Mouse (Mus musculus) CH12.LX (cell line): ENCODE measurements at regions not wholly inside any gene's neighbourhood (a gene's known extent, or its start where the extent isn't known, plus 50 kb on each side); places are given as distances from the start of the nearest gene placed in this dataset.

Experiments
- DNase-seq: peaks from one replicate; pipeline ENCODE4 v3.0.0-alpha.2; 2013; ENCODE audit errors: extremely low read depth
- H3K27ac ChIP-seq: 2 replicates; pipeline ENCODE4 v1.5.1; 2012; ENCODE audit warnings: low read depth, mild to moderate bottlenecking, control low read depth, moderate library complexity; ENCODE audit not compliant: insufficient read depth
- H3K27me3 ChIP-seq: replicated peaks from 2 replicates; pipeline ENCODE3; 2012; ENCODE audit warnings: inconsistent platforms
- H3K36me3 ChIP-seq, 2 experiments: replicated peaks in 1 of 2; 2 replicates each; pipeline versions ENCODE3 to v1.6.1; 2012; ENCODE audit warnings: inconsistent platforms in 1 of 2, low read length in 1 of 2, mild to moderate bottlenecking in 1 of 2, mixed read lengths in 1 of 2, moderate library complexity in 1 of 2; ENCODE audit not compliant: control insufficient read depth in 1 of 2, insufficient read depth in 1 of 2
- H3K4me1 ChIP-seq, 2 experiments: 2 replicates each; pipeline ENCODE4 v1.6.1; 2012; ENCODE audit warnings: inconsistent platforms in 1 of 2, moderate library complexity in 1 of 2; ENCODE audit not compliant: insufficient read depth in 2 of 2, control insufficient read depth in 1 of 2
- H3K4me2 ChIP-seq: 2 replicates; pipeline ENCODE4 v1.6.1; 2012; ENCODE audit warnings: low read depth, mild to moderate bottlenecking, control low read depth; ENCODE audit not compliant: poor library complexity, insufficient read depth, severe bottlenecking
- H3K4me3 ChIP-seq, 3 experiments: fragments of 150-350 bp in 1 of 3; sonication (generic) in 1 of 3; replicated peaks in 1 of 3; 2 replicates each; pipeline versions ENCODE3 to v1.5.1; 2011 to 2012; ENCODE audit warnings: low read depth in 2 of 3, low read length in 2 of 3, mild to moderate bottlenecking in 2 of 3, moderate library complexity in 2 of 3, control low read depth in 1 of 3, improper control_type of control experiment in 1 of 3, inconsistent platforms in 1 of 3, mixed read lengths in 1 of 3; ENCODE audit not compliant: poor library complexity in 1 of 3
- H3K79me2 ChIP-seq: replicated peaks from 2 replicates; pipeline ENCODE4 v1.6.1; 2012; ENCODE audit warnings: mild to moderate bottlenecking, moderate library complexity; ENCODE audit not compliant: control insufficient read depth, poor library complexity, insufficient read depth, severe bottlenecking; ENCODE audit errors: extremely low read depth
- H3K9ac ChIP-seq: 2 replicates; pipeline ENCODE4 v1.6.1; 2012; ENCODE audit warnings: low read depth, mild to moderate bottlenecking, control low read depth, moderate library complexity; ENCODE audit not compliant: insufficient read depth
- H3K9me3 ChIP-seq: replicated peaks from 2 replicates; pipeline ENCODE3; 2012; ENCODE audit warnings: low read length, inconsistent platforms, mixed read lengths
- BHLHE40 ChIP-seq: IDR thresholded peaks from 2 replicates; pipeline ENCODE4 v1.6.1; 2011; ENCODE audit warnings: mild to moderate bottlenecking, low read depth, low read length, improper control_type of control experiment
- CTCF ChIP-seq, 2 experiments: IDR thresholded peaks in 1 of 2; conservative IDR thresholded peaks in 1 of 2; 2 replicates each; pipeline ENCODE4 v1.5.1; 2011 to 2012; ENCODE audit warnings: low read depth in 2 of 2, low read length in 2 of 2, improper control_type of control experiment in 1 of 2, inconsistent platforms in 1 of 2, mild to moderate bottlenecking in 1 of 2, moderate library complexity in 1 of 2
- E2F4 ChIP-seq: IDR thresholded peaks from 2 replicates; pipeline ENCODE4 v1.6.1; 2011; ENCODE audit warnings: low read depth, low read length, improper control_type of control experiment; ENCODE audit not compliant: insufficient replicate concordance
- EP300 ChIP-seq: IDR thresholded peaks from 2 replicates; pipeline ENCODE4 v1.6.1; 2011; ENCODE audit warnings: low read length, improper control_type of control experiment
- ETS1 ChIP-seq: conservative IDR thresholded peaks from 2 replicates; pipeline ENCODE4 v1.6.1; 2012; ENCODE audit warnings: low read depth, mild to moderate bottlenecking, inconsistent platforms, low read length, improper control_type of control experiment, moderate library complexity
- GABPA ChIP-seq: IDR thresholded peaks from 2 replicates; pipeline ENCODE4 v1.6.1; 2012; ENCODE audit warnings: low read depth, low read length, improper control_type of control experiment, inconsistent platforms; ENCODE audit not compliant: insufficient replicate concordance
- HCFC1 ChIP-seq: IDR thresholded peaks from 2 replicates; pipeline ENCODE4 v1.6.1; 2012; ENCODE audit warnings: low read depth, mild to moderate bottlenecking, inconsistent platforms, low read length, improper control_type of control experiment
- IRF4 ChIP-seq: IDR thresholded peaks from 2 replicates; pipeline ENCODE4 v1.6.1; 2014; ENCODE audit warnings: low read depth, mild to moderate bottlenecking, inconsistent platforms, low read length, improper control_type of control experiment
- JUN ChIP-seq: IDR thresholded peaks from 2 replicates; pipeline ENCODE4 v1.6.1; 2011; ENCODE audit warnings: low read depth, mild to moderate bottlenecking, low read length, improper control_type of control experiment, moderate library complexity; ENCODE audit not compliant: insufficient read depth
- MAFK ChIP-seq: IDR thresholded peaks from 2 replicates; pipeline ENCODE4 v1.6.1; 2011; ENCODE audit warnings: low read length, improper control_type of control experiment; ENCODE audit not compliant: insufficient replicate concordance
- MAZ ChIP-seq: IDR thresholded peaks from 2 replicates; pipeline ENCODE4 v1.6.1; 2012; ENCODE audit warnings: low read depth, mild to moderate bottlenecking, inconsistent platforms, low read length, improper control_type of control experiment, moderate library complexity
- NRF1 ChIP-seq: IDR thresholded peaks from 2 replicates; pipeline ENCODE4 v1.6.1; 2014; ENCODE audit warnings: low read depth, mild to moderate bottlenecking, inconsistent platforms, low read length, improper control_type of control experiment, moderate library complexity
- PAX5 ChIP-seq: IDR thresholded peaks from 2 replicates; pipeline ENCODE4 v1.6.1; 2012; ENCODE audit warnings: low read length, inconsistent platforms, mixed read lengths
- POLR2A ChIP-seq: IDR thresholded peaks from 2 replicates; pipeline ENCODE4 v1.6.1; 2011; ENCODE audit warnings: low read depth, mild to moderate bottlenecking, improper control_type of control experiment, low read length
- POLR2AphosphoS2 ChIP-seq: IDR thresholded peaks from 2 replicates; pipeline ENCODE4 v1.6.1; 2011; ENCODE audit warnings: low read depth, low read length, improper control_type of control experiment
- RAD21 ChIP-seq: IDR thresholded peaks from 2 replicates; pipeline ENCODE4 v1.6.1; 2011; ENCODE audit warnings: low read depth, mild to moderate bottlenecking, low read length, improper control_type of control experiment, moderate library complexity
- SIN3A ChIP-seq: IDR thresholded peaks from 2 replicates; pipeline ENCODE4 v1.6.1; 2012; ENCODE audit warnings: low read length, improper control_type of control experiment, inconsistent platforms
- SMC3 ChIP-seq: IDR thresholded peaks from 2 replicates; pipeline ENCODE4 v1.6.1; 2011; ENCODE audit warnings: low read depth, low read length, improper control_type of control experiment
- TBP ChIP-seq: conservative IDR thresholded peaks from 2 replicates; pipeline ENCODE4 v1.6.1; 2011; ENCODE audit warnings: low read depth, low read length, improper control_type of control experiment
- TCF12 ChIP-seq: IDR thresholded peaks from 2 replicates; pipeline ENCODE4 v1.6.1; 2014; ENCODE audit warnings: low read depth, mild to moderate bottlenecking, inconsistent platforms, low read length, improper control_type of control experiment
- UBTF ChIP-seq: IDR thresholded peaks from 2 replicates; pipeline ENCODE4 v1.6.1; 2012; ENCODE audit warnings: low read depth, mild to moderate bottlenecking, inconsistent platforms, low read length, improper control_type of control experiment, moderate library complexity
- USF1 ChIP-seq: IDR thresholded peaks from 2 replicates; pipeline ENCODE4 v1.6.1; 2014; ENCODE audit warnings: low read depth, mild to moderate bottlenecking, inconsistent platforms, low read length, improper control_type of control experiment
- ZMIZ1 ChIP-seq: IDR thresholded peaks from 2 replicates; pipeline ENCODE4 v1.6.1; 2012; ENCODE audit warnings: low read depth, mild to moderate bottlenecking, inconsistent platforms, low read length, improper control_type of control experiment
- ZNF384 ChIP-seq: IDR thresholded peaks from 2 replicates; pipeline ENCODE4 v1.6.1; 2012; ENCODE audit warnings: low read depth, low read length, improper control_type of control experiment, inconsistent platforms
- dilution Hi-C: fragments of 300-500 bp; cut with MboI; formaldehyde crosslinking; loops from 2 replicates; pipeline ENCODE4 v1.14.3; 2020; ENCODE audit warnings: low sequenced_read_pairs; ENCODE audit not compliant: extremely low pct_unique_long_range_greater_than_20kb, extremely low pct_ligation_motif_present
- in situ Hi-C: fragments of 300-500 bp; cut with MboI; formaldehyde crosslinking; loops from 3 replicates; pipeline ENCODE4 v1.14.3; 2019; ENCODE audit warnings: low sequenced_read_pairs, low pct_ligation_motif_present, low pct_unique_long_range_greater_than_20kb, mixed read lengths

GRCm38 (mm10) chr7:79534819-79535218, 68.7 kb upstream of the Polg start:
- H3K27ac ChIP-seq = no peak overlapping the region

GRCm38 (mm10) chr7:79534381-79534780, 68.2 kb upstream of the Polg start:
- dilution Hi-C loops = no loop called here

More at GRCm38 (mm10) chr7:79534819-79535218, 68.7 kb upstream of the Polg start:
- H3K79me2 ChIP-seq = no peaks in the 10 kb centered on the region
- no peak for DNase-seq
- in situ Hi-C loops (no loop called here), dilution Hi-C loops (no loop called here)
- H3K36me3 ChIP-seq = no peaks in the 10 kb centered on the region
- no peak overlapping the region for H3K4me3 ChIP-seq
- peaks cover 5% of the 10 kb centered on the region for H3K9me3 ChIP-seq
- H3K4me2 ChIP-seq = no peak overlapping the region
- H3K4me1 ChIP-seq = no peaks in the 10 kb centered on the region
- peaks cover 97% of the 10 kb centered on the region for H3K27me3 ChIP-seq
- TF ChIP-seq TBP = no peak
- TF ChIP-seq SIN3A = no peak
- no peak for TF ChIP-seq UBTF
- TF ChIP-seq SMC3 = no peak
- TF ChIP-seq POLR2A = no peak
- no peak for TF ChIP-seq MAFK
- TF ChIP-seq ZNF384 = no peak
- TF ChIP-seq RAD21 = no peak
- no peak overlapping the region for H3K9ac ChIP-seq

GRCm38 (mm10) chr7:79532626-79533140, 66.5 kb upstream of the Polg start:
- Histone ChIP-seq H3K27me3 (peaks cover 96% of the 10 kb centered on the region), H3K9ac (no peak overlapping the region)
- TF ChIP-seq EP300 (no peak), POLR2AphosphoS2 (no peak), JUN (no peak), USF1 (no peak), IRF4 (no peak), ETS1 (no peak), UBTF (no peak), NRF1 (no peak), ZNF384 (no peak), HCFC1 (no peak), BHLHE40 (no peak), SMC3 (no peak), TCF12 (no peak), MAZ (no peak), PAX5 (no peak), ZMIZ1 (no peak), GABPA (no peak), POLR2A (no peak), E2F4 (no peak)
- TF ChIP-seq, all 38 proteins: peak for 0
- dilution Hi-C loops (no loop called here), in situ Hi-C loops (no loop called here)
- Histone ChIP-seq H3K79me2 (no peaks in the 10 kb centered on the region), H3K9me3 (peaks cover 5% of the 10 kb centered on the region), H3K4me1 (no peaks in the 10 kb centered on the region), H3K4me2 (no peak overlapping the region), H3K27ac (no peak overlapping the region), H3K36me3 (no peaks in the 10 kb centered on the region), H3K4me3 (no peak overlapping the region)
- no peak for DNase-seq

More at GRCm38 (mm10) chr7:79534381-79534780, 68.2 kb upstream of the Polg start:
- H3K4me2 ChIP-seq = no peak overlapping the region
- H3K27ac ChIP-seq = no peak overlapping the region
- no peaks in the 10 kb centered on the region for H3K4me1 ChIP-seq
- in situ Hi-C loops = no loop called here
- peaks cover 5% of the 10 kb centered on the region for H3K9me3 ChIP-seq
- TF ChIP-seq CTCF (conservative IDR thresholded peaks at IDR 0.05 in 1 of 2, IDR thresholded peaks at IDR 0.05 in 1 of 2; ENCODE audit: low read depth in 2 of 2, low read length in 2 of 2) (no peak), MAFK (no peak), TCF12 (no peak), GABPA (no peak), HCFC1 (no peak), ZMIZ1 (no peak)
- H3K79me2 ChIP-seq = no peaks in the 10 kb centered on the region
- no peak overlapping the region for H3K9ac ChIP-seq
- H3K36me3 ChIP-seq = no peaks in the 10 kb centered on the region
- no peak overlapping the region for H3K4me3 ChIP-seq
- H3K27me3 ChIP-seq = peaks cover 97% of the 10 kb centered on the region
- no peak for DNase-seq
